Mouse (Mus musculus) limb, embryonic 13.5 days (tissue): Measurements from ENCODE around the gene Tmem131l. TPM values are rescaled to one million over a fixed set of nuclear protein-coding genes. Genes with fewer than 3 reads are reported as not detected.

Experiments used
- ATAC-seq: fragments of 200-750 bp; cut with Nextera tagmentation; 2 replicates; pipeline ENCODE4 v1.8.0; 2017; ENCODE audit warnings: low read depth, moderate number of reproducible peaks, moderate TSS enrichment; ENCODE audit not compliant: low FRiP score
- H3K27ac ChIP-seq: fragments of 300-500 bp; sonication (generic); 2 replicates; pipeline ENCODE4 v1.5.1; 2015; ENCODE audit warnings: inconsistent platforms, mild to moderate bottlenecking, moderate library complexity
- H3K27me3 ChIP-seq: fragments of 300-500 bp; sonication (generic); 2 replicates; pipeline ENCODE4 v1.6.1; 2015; ENCODE audit warnings: mild to moderate bottlenecking, inconsistent platforms
- H3K36me3 ChIP-seq: fragments of 300-500 bp; sonication (generic); 2 replicates; pipeline ENCODE4 v1.6.1; 2015; ENCODE audit warnings: inconsistent platforms, mild to moderate bottlenecking, moderate library complexity
- H3K4me1 ChIP-seq: fragments of 300-500 bp; sonication (generic); 2 replicates; pipeline ENCODE4 v1.6.1; 2015; ENCODE audit warnings: inconsistent platforms
- H3K4me2 ChIP-seq: fragments of 300-500 bp; sonication (generic); replicated peaks from 2 replicates; pipeline ENCODE4 v1.6.1; 2015; ENCODE audit warnings: inconsistent platforms, mild to moderate bottlenecking, moderate library complexity
- H3K4me3 ChIP-seq: fragments of 300-500 bp; sonication (generic); 2 replicates; pipeline ENCODE4 v1.5.1; 2015; ENCODE audit warnings: moderate library complexity, mild to moderate bottlenecking, inconsistent platforms
- H3K9ac ChIP-seq: fragments of 300-500 bp; sonication (generic); 2 replicates; pipeline ENCODE4 v1.6.1; 2015; ENCODE audit warnings: mild to moderate bottlenecking, inconsistent platforms
- H3K9me3 ChIP-seq: fragments of 300-500 bp; sonication (generic); 2 replicates; pipeline ENCODE4 v1.6.1; 2016; ENCODE audit warnings: inconsistent platforms
- WGBS: fragments of 180-500 bp; shearing (Covaris S2); methylation state at CpG from one replicate; pipeline ENCODE4 v1.1.7; 2015; 5-methylcytosine and 5-hydroxymethylcytosine counted together
- polyA plus RNA-seq: library from polyadenylated mRNA; unstranded; fragments of >200 nt; fragmentation: Nextera tagmentation; extraction: Ambion mirVana; gene quantifications from 2 replicates; pipeline ENCODE4 v1.2.1, GENCODE M21; 2015

Gene Tmem131l
- polyA plus RNA-seq, 1 experiment from 2014 or later: 62.5 TPM

- no peak overlapping the region for H3K4me3 ChIP-seq
- no peak overlapping the region for H3K27ac ChIP-seq
- ATAC-seq: no peak
- no peak overlapping the region for H3K9ac ChIP-seq
- WGBS: 73% methylated on average over 9 of the region's 9 CpGs
- no peaks in the 10 kb centered on the region for H3K27me3 ChIP-seq
- H3K36me3 ChIP-seq: no peaks in the 10 kb centered on the region
- H3K4me1 ChIP-seq: peaks cover 7% of the 10 kb centered on the region; the same call in 1 of the 2 replicates
- H3K9me3 ChIP-seq: no peaks in the 10 kb centered on the region
- no peak overlapping the region for H3K4me2 ChIP-seq
These were observed 175.9 kb downstream of the Tmem131l start for GRCm38 (mm10) chr3:83864064-83864548.

DNA sequence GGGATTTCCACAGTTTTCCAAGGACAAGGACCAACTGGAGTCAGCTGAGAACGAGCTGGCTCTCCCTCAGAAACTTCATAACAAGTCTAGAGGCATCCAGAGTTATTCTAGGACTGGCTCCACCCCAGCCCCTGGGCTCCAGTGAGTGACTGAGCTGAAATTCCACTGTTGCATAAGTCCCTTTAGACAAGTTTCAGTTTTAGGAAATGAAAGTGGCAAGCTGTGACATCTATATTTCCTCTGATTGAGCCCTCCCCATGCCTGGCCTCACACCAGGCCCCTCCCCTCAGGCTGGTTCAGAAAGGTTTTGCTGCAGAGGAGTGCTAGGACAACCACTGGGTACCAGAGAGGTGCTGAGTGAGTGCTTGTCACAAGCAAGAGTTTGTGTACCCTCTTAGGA lies 177.0 kb downstream of the Tmem131l start:
- no peak overlapping the region for H3K27ac ChIP-seq
- no peak overlapping the region for H3K4me2 ChIP-seq
- no peaks in the 10 kb centered on the region for H3K27me3 ChIP-seq
- no peak overlapping the region for H3K4me3 ChIP-seq
- H3K36me3 ChIP-seq: no peaks in the 10 kb centered on the region
- no peak overlapping the region for H3K9ac ChIP-seq
- WGBS: 34% methylated on average over 1 of the region's 1 CpGs
- peaks cover 7% of the 10 kb centered on the region; the same call in 1 of the 2 replicates for H3K4me1 ChIP-seq
- peak; percentile 48; the same call in 1 of the 2 replicates for ATAC-seq
- no peaks in the 10 kb centered on the region for H3K9me3 ChIP-seq

- WGBS: 86% methylated on average over 7 of the region's 7 CpGs
- H3K4me1 ChIP-seq: peaks cover 7% of the 10 kb centered on the region; the same call in 1 of the 2 replicates
- H3K27me3 ChIP-seq: no peaks in the 10 kb centered on the region
- no peak overlapping the region for H3K27ac ChIP-seq
- no peak for ATAC-seq
- H3K4me2 ChIP-seq: no peak overlapping the region
- H3K9me3 ChIP-seq: no peaks in the 10 kb centered on the region
- H3K9ac ChIP-seq: no peak overlapping the region
- no peak overlapping the region for H3K4me3 ChIP-seq
- H3K36me3 ChIP-seq: no peaks in the 10 kb centered on the region
These were observed 180.4 kb downstream of the Tmem131l start for GRCm38 (mm10) chr3:83859595-83859994.

GRCm38 (mm10) chr3:83859071-83859470 lies 180.9 kb downstream of the Tmem131l start:
- ATAC-seq: no peak
- whole genome bisulfite sequencing: 90% methylated on average over 3 of the region's 3 CpGs
- H3K4me3 ChIP-seq: no peak overlapping the region
- H3K9me3 ChIP-seq: no peaks in the 10 kb centered on the region
- H3K27me3 ChIP-seq: no peaks in the 10 kb centered on the region
- H3K9ac ChIP-seq: no peak overlapping the region
- no peak overlapping the region for H3K27ac ChIP-seq
- peaks cover 7% of the 10 kb centered on the region; the same call in 1 of the 2 replicates for H3K4me1 ChIP-seq
- no peak overlapping the region for H3K4me2 ChIP-seq
- H3K36me3 ChIP-seq: no peaks in the 10 kb centered on the region

DNA sequence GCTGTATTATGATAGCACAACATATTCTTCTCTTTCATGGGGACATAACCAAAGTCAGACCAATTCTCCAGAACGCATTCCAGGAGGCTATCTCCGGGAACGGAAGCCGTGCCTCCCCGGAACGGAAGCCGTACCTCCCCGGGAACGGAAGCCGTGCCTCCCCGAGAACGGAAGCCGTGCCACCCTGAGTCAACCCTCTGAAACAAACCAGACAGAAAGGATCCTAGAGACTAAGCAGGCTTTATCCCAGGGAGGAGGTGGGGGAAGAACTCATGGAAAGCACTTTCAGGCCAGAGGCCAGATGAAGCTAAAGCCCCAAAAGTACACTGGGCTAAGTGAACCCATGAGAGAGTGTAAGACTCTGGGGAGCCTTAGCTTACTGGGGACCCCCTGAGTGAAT lies 182.4 kb downstream of the Tmem131l start:
- no peaks in the 10 kb centered on the region for H3K36me3 ChIP-seq
- 94% methylated on average over 13 of the region's 13 CpGs for WGBS
- no peak overlapping the region for H3K9ac ChIP-seq
- 0 out of 2 replicates have a peak, but pooled peaks cover 1% of the 10 kb centered on the region for H3K4me1 ChIP-seq
- no peak overlapping the region for H3K4me3 ChIP-seq
- H3K27ac ChIP-seq: no peak overlapping the region
- no peak for ATAC-seq
- no peaks in the 10 kb centered on the region for H3K27me3 ChIP-seq
- no peak overlapping the region for H3K4me2 ChIP-seq
- H3K9me3 ChIP-seq: no peaks in the 10 kb centered on the region

GRCm38 (mm10) chr3:83855643-83856042 lies 184.3 kb downstream of the Tmem131l start:
- no peak for ATAC-seq
- H3K36me3 ChIP-seq: no peaks in the 10 kb centered on the region
- no peaks in the 10 kb centered on the region for H3K9me3 ChIP-seq
- no peak overlapping the region for H3K27ac ChIP-seq
- H3K9ac ChIP-seq: no peak overlapping the region
- no peak overlapping the region for H3K4me2 ChIP-seq
- H3K27me3 ChIP-seq: no peaks in the 10 kb centered on the region
- 89% methylated on average over 5 of the region's 5 CpGs for WGBS
- no peaks in the 10 kb centered on the region for H3K4me1 ChIP-seq
- H3K4me3 ChIP-seq: no peak overlapping the region

GRCm38 (mm10) chr3:83849341-83849740 lies 190.6 kb downstream of the Tmem131l start:
- Histone ChIP-seq H3K4me1 (no peaks in the 10 kb centered on the region), H3K36me3 (no peaks in the 10 kb centered on the region), H3K27ac (no peak overlapping the region), H3K4me3 (no peak overlapping the region), H3K9me3 (no peaks in the 10 kb centered on the region), H3K4me2 (no peak overlapping the region), H3K27me3 (peaks cover 5% of the 10 kb centered on the region; the same call in 1 of the 2 replicates), H3K9ac (no peak overlapping the region)
- ATAC-seq: no peak
- WGBS: 75% methylated on average over 2 of the region's 2 CpGs

Other genes starting within 250 kb of the Tmem131l start
- 7.4 and 8.2 TPM in 2 replicates for gene Tlr2, start 198.4 kb downstream of the Tmem131l start, polyA plus RNA-seq
- gene Mnd1, start 115.6 kb upstream of the Tmem131l start, polyA plus RNA-seq: 11.5 and 11.8 TPM in 2 replicates
- gene Gm6525, start 133.9 kb upstream of the Tmem131l start, polyA plus RNA-seq: 1.3 and 1.5 TPM in 2 replicates